Mouse (Mus musculus) kidney, adult 11 months (tissue): Measurements from ENCODE around the gene Ndufaf8.

Experiments used
- DNase-seq: peaks from one replicate; pipeline ENCODE4 v3.0.0; 2022

The Ndufaf8 gene

DNA sequence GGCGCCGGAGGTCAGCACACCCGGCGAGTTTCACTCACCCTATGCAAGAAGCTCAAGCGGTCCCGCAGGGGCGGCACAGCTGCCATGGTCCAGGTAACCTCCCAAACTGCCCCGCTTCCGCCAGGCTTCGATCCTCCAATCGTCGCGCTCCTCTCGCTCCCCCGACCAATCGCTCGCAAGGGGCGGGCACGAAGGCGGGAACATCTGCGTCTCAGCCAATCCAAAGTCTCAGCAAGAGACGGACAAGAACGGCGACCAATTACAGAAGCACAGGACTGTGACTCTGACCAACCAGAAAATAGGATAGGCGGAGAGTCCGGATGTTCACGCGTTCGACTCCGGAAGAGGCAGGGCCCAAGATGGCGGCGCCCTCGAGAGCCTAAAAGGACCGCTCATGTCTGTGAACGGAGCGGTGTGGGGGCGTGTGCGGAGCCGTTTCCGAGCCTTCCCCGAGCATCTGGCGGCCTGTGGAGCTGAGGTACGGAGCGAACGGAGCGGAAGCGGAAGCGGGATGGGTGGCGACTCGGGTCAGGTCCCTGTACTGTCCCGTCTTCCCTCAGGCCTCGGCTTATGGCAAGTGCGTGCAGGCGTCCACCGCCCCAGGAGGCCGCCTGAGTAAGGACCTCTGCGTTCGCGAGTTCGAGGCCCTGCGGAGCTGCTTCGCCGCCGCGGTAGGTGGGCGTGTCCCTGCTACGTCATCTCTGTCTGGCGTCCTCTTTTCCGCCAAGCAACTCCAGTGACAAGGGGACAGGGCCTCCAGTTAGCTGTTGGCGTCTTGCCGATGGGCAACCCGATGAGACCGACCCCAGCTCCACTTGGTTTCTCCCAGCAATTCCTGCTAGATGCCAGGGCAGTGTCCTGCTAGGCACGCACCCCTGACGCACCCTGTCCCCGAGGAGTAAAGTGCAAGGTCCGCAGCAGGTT lies at the start of gene Ndufaf8, which contains the start of gene Tepsin:
TSS of gene Ndufaf8 (plus strand) at position 341 of the 924 bp plus-strand sequence.
TSS of gene Tepsin (minus strand) at position 144 of the 924 bp plus-strand sequence.
- DNase-seq, result peak; percentile 99

DNA sequence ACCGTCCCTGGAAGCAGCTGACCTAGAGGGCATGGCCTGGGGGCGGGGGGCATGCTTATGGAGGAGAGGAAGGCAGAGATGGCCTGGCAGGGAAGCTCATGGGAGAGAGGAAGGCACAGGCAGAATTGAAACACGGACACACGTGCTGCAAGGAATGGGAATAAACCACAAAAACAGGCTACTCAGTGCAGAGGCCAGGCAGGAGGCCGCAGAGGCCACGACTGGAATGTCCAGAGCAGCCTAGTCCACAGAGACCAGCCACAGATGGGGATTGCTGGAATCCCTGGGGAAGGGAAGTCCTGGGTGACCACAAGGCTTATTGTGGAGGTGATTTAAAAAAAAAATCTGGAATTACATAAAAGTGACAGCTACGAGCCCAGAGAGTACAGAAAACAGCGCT lies 49.7 kb upstream of the Ndufaf8 start:
- peak; percentile 49 for DNase-seq

DNA sequence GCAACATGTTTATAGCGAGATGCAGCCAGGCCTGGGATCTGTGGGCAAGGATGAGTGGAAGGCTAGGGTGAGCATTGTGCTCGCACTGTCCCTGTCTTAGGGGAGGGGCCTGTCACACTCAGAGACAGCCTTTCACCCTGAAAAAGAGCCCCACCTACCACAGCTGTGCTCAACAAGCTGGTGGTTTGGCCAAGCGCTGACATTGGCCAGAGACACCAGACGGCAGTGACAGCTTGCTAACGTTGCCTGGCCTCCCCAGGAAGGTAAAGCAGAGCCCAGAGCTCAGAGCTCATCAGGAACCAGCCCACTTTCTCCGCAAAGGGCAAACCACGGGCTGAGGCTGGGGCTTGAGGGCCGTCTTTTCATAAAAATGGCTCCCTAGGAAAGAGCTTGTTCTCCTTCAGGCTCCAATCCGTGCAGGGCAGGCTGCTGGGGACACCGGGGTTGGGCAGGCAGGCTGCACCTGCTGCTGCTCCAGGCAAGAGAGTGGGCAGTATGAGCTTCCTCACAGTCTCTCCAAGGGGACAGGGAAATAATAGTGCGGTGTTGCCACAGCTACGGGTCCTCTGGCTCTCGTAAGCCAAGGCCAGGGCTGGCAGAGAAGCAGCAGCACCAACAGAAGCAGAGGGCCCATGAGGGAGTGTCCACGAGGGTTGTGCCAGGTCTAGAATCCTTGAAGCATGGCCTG lies 47.5 kb upstream of the Ndufaf8 start:
- no peak for DNase-seq

DNA sequence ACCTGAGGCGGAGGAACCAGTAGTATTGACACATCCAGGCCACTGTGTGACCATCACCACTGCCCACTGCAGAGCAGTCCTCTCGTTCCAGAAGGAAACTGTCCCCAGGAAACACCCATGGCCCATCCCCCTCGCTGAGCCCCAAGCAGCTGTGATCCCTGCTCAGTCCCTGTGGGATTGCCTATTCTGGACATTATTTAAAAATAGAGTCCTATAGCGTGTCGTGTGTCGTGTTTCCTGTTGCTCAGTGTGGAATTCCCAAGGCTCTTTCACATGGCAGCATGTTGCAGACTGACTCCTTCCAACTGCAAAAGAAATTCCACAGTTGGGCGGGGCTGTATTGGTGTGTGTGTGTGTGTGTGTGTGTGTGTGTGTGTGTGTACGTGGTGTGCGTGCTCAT lies 46.5 kb upstream of the Ndufaf8 start:
- DNase-seq, result no peak

DNA sequence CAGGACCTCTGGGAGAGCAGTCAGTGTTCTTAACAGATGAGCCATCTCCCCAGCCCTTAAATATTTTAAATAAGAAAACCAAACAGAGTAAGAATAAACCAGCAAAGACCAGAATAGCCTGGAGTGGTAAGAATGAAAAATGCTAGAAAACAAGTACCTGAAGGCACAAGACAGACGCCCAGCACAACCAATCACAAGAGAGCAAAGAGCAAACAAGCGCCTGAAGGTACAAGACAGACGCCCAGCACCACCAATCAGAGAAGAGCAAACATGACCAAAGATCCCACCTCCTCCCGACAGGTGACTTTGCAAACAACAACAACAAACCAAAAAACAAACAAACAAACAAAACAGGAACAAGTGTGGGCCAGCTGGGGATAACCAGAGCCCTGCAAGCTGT lies 44.9 kb upstream of the Ndufaf8 start:
- no peak for DNase-seq

DNA sequence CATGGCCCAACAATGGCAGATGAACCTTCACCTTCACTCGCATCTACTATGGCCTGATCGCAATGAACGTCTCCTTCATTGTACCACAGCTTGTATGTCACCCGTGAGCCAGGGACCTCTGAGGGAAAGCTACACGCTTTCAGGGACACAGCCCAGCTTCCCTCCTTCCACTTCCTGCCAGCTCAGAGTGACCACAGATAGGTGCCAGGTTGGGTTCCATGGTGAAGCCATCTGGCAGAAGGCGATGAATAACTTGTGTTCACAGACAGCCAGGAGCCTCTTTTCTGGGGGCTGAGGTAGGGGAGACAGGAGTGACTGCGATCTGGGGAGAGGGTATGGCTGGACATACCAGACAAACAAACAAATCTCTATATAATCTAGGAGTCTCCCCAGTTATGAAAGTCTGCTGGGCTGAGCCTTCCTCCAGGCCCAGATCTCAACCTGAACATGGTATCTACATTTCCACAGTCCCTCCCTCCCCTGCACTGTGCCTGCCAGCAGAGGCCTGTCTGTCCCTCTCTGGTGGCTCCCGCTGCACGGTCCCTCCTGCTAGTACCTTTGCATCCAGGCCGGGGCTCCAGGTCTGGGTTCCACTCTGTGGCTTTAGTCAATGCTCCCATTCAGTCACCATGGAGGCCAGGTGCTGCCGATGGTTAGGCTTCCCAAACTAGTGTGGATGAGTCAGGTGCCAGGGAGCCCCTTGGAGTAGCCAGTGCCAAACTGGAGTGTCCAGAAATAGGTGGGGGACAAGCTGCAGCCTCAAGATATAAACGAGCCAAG lies 42.6 kb upstream of the Ndufaf8 start:
- no peak for DNase-seq

DNA sequence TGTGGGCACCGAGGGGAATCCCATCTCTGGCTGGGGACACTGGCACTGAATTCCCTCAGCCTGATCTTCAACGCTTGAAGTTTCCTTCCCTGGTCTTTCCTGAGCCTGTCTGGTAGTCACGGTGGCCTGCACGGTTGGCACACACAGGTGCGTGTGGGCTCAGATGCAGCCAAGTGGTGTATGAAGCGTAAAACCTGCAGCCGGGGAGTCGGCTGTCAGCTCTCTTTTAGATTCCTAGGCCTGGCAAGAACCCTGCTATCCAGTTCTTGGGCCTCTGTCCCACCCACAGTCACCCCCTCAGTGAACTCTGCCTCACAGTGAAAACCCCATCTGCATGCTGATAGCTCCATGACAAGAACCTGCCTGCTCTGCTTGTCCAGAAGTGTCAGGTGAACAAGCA lies 38.1 kb upstream of the Ndufaf8 start:
- no peak for DNase-seq

DNA sequence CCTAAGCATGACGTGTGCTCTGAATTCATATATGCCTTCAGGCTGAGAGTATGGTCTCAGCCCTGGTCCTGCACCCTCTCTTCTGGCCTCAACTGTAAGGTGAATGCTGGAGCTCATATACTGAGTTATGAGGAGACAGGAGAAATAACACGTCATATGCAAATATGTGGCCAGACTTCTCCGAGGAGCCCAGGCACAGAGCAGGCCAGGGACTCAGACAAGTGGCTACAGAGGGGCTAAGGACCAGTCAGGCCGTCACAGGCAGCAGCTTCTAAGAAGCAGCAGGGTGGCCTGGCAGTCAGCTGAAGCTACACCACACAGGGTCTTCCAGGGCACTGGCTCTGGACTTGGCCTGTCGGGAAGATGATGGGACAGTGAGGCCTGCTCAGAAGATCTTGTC lies 35.4 kb upstream of the Ndufaf8 start:
- no peak for DNase-seq

DNA sequence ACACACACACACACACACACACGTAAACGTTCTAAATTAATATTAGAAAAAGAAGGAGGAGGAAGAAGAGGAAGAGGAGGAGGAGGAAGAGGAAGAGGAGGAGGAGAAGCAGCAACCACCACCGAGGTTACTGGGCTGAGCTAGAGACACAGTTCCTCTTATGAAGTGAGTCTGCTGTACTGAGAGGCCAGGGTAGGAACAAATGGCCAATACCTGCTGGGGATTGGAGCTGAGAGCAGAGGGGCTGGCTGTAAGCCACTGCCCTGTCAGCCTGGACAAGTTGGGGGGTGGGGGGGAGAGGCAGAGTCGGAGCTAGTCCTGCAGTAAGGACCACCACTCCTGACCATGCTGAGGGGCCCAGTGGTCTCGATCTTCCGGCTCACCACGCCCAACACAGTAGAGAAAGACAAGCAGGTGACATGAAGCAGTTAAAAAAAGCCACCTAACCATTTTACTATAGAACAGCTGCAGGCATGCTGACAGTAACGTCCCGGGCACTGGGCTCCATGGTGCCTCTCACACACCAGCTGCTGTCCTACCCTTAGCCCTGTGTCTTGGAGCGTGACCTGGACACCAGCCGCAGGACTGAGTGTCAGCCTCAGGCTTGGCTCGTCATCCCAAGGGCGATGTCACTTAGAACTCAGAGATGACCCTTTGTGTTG lies 34.6 kb upstream of the Ndufaf8 start:
- DNase-seq, result no peak

DNA sequence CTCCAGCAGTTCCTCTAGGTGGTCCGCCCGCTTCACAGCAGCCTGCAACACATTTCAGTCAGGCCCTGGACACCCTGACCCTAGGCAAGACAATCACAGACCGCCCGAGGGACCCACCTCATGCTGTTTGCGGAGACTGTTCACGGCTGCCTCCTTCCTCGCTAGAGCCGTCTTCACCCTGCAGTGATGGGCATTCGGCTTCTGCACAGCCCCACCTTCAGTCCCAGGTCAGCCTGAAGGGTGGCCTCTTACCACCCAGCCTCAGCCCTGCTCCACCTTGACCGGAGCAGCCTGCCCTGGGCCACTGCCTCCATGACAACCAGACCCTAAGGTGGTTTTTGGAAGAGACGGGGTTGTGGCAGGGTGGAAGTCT lies 34.1 kb upstream of the Ndufaf8 start:
- DNase-seq, result no peak

DNA sequence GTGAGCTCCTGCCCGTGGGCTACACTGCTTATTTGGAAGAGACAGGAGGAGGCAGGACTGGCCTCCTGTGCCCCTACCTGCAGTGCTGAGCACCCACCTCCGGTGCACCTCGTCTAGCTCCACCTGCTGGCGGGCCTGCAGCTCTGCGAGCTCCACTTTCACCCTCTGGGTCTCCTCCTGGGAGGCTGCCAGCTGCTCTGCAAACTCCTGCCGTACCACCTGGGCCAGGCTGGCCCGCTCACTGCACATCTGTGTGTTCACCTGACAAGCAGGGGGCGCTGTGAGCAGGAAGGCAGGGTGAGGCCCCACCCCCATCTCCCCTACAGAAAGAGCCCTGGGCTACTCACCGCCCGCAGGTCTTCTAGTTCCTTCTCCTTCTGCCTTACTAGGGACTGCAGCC lies 33.4 kb upstream of the Ndufaf8 start:
- peak; percentile 53 for DNase-seq

DNA sequence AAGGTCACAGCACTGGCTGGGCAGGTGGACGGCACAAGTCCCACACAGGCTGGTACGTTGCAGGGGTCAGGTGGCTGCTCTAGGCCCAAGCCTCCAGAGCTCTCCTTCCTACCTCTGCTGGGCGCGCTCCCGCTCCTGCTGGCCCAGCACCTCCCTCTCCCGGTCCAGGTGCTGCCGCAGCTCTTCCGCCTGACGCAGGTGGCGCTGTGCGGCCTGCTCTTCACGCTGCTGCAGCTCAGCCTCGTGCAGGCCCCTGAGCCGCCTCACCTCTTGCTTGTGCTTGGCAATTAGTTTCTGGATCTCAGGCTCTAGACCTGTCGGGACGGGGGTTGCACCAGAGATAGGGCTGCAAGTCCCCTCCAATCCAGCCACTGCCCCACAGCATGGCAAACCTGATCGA lies 30.9 kb upstream of the Ndufaf8 start:
- DNase-seq, result no peak

DNA sequence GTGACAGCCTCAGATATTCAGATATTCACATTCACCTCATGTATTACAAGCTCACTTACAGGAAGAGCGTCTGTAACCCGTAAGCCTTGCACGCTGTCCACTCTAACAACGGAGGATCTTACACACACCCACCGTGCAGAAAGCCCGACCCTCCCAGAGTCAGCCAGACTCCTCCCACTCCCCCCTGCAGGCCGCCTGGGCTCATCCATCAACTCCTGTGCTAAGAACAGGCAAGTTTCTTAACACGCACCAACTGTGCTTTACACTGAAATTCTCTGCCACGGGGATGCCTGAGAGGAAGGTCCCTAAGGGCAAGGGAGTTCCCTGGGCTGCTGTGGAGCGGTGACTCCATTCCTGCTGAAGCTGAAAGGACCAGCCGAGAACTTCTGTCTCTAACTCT lies 29.5 kb upstream of the Ndufaf8 start:
- DNase-seq, result no peak

DNA sequence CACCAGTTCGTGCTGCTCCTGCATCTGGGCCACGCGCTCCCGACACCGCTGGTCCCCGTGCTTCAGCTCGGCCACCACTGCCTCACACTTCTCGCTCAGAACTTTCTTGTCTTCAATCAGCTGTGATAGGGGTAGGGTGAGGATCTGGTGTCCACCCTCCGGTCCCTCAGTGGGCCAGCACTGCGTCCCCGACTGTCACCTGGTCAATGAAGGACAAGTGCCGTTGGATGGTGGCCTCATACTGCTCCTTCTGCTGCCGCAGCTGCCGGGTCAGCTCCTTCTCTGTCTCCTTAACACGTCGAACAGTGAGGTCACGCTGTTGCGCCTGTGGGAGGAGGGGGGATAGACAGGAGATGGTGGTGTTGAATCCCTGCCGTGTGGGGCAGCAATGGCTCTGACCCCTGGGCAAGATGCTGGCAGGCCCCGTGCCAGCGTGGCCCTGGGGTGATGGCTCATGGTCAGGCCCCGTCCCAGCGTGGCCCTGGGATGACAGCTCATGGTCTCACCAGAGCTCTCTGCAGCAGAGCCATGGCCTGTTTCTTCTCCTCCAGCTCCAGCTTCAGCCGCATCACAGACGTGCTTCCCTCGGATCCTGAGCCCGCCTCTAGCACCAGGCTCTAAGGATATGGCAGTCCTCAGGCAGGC lies 28.3 kb upstream of the Ndufaf8 start:
- DNase-seq, result no peak

DNA sequence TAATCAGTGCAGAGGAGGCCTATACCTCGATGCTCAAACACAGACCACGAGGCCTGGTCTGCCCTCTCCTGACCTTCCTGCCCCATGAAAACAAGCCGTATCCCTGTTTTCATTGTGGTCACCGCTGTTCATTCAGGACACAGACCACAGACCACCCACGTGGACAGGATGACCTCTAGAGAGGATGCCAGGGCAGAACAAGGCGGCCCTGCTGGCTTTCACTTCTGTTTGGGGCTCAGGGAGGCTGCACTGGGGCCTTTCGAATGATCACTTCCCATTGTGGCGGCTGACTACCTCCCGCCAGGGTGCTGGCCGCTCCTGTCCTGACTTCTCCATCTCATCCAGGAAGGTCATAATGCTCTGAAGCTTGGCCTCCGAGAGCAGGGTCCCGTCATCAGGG lies 27.7 kb upstream of the Ndufaf8 start:
- DNase-seq, result no peak

DNA sequence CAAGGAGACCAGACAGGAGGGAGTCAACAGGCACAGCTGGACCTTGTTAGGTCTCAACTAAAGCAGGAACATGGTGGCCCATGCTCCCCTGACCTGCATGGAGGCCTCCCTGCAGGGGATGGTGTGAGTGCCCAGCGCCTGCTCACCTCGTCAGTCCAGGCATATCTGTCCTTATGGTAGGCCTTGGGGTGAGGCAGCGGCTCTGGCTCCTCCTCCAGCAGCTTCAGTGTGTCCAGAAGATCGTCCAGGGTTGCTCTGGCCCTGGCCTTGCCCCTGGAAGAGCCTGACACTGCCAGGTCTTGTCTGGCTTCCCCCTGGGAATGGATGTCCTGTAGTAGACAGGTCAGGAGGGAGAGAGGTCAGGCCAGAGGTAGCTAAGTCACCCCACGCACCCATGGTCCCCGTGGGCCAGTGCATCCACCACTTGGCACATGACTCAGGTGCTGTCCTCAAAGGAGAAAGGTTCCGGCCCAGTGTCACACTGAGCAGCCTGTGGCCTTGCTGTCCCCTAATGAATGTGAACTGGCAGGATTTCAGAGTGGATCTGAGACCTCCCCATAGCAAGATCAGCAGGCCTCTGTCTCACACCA lies 26.9 kb upstream of the Ndufaf8 start:
- no peak for DNase-seq

DNA sequence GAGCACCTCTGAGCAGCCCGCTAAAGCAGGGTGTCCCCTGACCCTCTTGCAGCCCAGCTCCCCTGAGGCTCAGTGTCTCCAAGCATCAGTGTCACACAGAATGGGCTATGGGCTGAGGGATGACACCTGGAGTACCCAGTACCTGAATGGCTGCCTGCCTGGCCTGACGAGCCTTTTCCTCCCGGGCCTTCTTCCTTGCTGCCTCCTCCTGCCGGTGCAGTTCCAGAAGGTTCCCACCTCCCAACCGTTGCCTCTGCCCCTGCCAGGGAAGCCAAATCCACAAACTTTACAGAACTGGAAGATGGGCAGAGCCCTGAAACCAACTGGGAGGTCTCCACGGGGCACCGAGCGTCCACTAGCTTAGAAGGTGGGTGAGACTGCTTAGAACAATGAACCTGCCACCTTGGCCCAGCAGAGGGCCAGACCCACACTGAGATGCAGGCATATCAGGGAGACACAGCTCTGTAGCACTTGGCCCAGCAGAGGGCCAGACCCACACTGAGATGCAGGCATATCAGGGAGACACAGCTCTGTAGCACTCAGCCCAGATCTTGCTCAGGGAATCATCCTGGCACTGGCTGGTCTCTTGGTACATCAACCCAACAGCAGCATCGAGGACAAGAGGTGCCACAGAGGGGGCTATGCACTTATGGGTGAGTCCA lies 25.6 kb upstream of the Ndufaf8 start:
- no peak for DNase-seq

DNA sequence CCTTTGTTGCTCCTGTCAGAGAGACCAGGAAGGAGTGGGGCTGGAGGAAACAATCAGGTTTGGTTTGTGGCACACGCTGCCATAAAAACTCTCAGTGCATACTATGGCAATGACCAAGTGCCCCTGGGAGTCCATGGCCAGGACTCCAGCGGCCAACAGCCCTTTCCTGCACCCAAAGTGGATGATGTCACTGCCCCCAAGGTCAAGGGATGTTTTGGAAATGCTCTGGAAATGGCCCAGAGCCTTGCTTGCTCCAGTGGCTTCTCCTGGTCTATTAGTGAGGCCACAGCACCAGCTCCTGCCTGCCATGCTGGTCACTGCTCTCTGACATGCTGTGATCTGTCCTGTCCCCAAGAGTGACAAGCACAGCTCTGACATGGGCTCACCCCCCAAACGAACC lies 22.5 kb upstream of the Ndufaf8 start:
- no peak for DNase-seq

DNA sequence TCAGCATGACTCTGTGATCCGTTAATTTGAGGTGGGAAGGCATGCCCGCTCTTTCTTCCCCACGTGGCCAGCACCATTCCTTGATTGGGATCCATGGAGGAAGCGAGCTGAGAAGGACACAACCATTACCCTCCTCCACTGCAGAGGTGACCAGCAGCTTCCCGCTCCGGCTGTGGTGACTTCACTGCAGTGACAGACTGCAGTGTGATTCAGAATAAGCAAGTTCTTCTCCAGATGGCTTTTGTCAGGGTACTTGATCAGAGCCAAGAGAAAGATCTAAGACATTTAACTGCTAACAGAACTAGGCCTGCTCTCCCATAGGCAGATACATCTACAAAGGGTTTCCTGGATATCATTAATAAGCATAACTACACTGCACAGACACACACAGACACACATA lies 18.4 kb upstream of the Ndufaf8 start:
- no peak for DNase-seq

DNA sequence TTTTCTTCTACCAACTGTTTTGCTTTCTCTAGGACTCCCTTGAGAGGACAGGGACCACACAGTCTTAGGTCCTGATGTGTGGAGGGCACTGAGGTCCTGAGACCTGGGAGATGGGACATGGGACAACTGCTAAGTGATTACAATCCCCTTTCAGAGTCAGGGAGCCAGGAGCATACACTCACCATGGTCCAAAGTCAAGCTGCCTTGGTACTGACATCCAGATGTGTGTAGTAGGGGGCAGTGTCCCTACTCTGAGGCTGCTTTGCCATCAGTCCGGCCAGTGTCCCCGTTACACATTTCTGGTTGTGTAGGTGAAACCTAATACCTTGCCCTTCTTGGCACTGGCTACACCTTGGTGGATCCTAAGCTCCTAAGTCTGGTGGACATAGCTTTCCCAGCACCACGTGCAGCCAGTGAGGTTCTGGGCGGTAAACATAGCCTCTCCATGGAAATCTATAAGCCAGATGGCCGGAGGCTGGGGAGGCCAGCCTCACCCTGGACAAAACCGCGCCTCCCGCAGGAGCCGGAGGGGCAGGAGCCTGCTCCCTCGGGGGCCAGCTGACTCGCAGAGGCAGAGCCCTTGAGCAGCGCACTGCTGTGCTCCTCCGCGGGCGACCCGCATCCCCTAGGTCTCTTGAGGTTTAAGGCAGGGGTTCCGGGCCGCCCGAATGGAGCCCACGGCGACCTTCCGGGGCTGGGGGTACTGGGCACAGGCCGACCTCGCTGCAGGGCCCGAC lies 12.7 kb upstream of the Ndufaf8 start:
- no peak for DNase-seq

DNA sequence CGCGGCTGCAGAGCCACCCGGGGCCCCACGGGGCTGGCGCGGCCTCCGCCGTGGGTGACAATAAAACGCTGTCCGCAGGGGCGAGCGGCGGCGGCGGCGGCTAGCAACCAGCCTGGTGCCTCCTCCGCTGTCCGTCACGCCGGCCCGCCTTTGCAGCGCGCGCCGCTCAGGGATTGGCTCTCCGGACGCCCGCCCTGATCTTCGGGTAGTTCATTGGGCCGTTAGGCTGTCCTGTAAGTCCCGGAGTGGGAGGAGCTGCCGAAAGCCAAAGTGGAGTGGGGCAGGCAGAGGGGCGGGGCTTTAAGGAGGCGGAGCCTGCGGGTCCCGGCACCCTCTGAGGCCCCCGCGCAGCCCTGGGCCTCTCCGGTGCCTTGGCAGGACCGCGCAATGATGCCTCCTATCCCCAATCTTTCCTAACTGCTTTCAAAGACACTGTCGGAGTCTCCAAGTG lies 12.0 kb upstream of the Ndufaf8 start, which contains the start of gene Cep131:
TSS of gene Cep131 (minus strand) at position 126 of the 451 bp plus-strand sequence.
- DNase-seq, result peak; percentile 98
